Mouse (Mus musculus): ENCODE measurements around the gene Olfr109.

DNA sequence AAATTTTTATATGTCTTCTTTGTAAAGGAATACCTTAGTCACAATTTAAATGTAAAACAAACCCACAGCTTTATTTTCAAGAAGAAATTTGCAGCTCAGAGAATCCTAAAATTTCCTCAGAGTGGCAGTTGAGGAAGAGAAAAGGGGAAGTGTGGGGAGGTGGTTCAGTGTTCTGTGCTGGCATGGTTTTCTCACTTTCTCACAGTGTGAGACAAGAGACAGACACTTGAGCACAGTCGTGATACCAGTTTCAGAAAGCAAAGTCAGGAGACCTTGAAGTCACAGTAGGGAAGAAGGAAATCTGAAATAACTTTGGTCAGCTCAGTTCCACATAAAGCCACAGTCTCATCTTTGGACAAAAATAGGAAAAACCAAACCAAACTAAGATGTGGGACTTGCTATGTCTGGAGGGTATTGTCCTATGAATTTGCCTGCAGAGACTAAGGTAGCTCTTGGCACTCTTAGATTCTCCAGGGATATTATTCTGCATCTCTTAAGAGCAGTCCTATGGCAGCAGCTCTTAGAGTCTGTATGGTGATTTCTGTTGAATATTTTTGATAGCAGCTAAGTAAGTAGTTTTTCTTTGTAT is 33.3 kb downstream of the Olfr109 start, which contains the start of gene Olfr110:
- TF ChIP-seq CTCF (IDR thresholded peaks at IDR 0.05; ENCODE audit: low read depth) (no peak), EP300 (IDR thresholded peaks at IDR 0.05; ENCODE audit: low read depth) (no peak)

Data from liver, postnatal 0 days (tissue).